Mouse (Mus musculus): ENCODE data around the gene Plekhg1.

- TF ChIP-seq CTCF (IDR thresholded peaks at IDR 0.05; ENCODE audit: low read depth), result no peak
- no peak for TF ChIP-seq EP300 (optimal IDR thresholded peaks at IDR 0.05)
Observed at GRCm38 (mm10) chr10:3864196-3864540, 124.0 kb downstream of the Plekhg1 start.
